Mouse (Mus musculus) layer of hippocampus, postnatal 10 days (tissue): ENCODE results near the gene Fgfr2. TPM values are rescaled to one million over a fixed set of nuclear protein-coding genes. Genes with fewer than 3 reads are reported as not detected.
A peak's percentile ranks its signal among the peaks of the same experiment; 100 is the strongest.

Experiments used
- DNase-seq, 2 experiments: peaks; one replicate each; pipeline ENCODE4 v3.0.0; 2021; ENCODE audit warnings: low spot score in 2 of 2
- long read RNA-seq: library from polyadenylated mRNA; stranded (forward); transcript quantifications from one replicate; pipeline ENCODE4 v2.0.0, GENCODE M21; 2023
- total RNA-seq, 2 experiments: library from RNA; stranded (reverse); gene quantifications; 2 replicates each; pipeline ENCODE4 v1.2.3; 2021

Gene Fgfr2
- 10 to 100 TPM; 35.6 to 48.3 TPM for total RNA-seq
- long read RNA-seq, partial matches to known transcripts = 2 of 96 reads
- long read RNA-seq, other reads (novel, unspliced or antisense) = 94 of 96 reads

DNA sequence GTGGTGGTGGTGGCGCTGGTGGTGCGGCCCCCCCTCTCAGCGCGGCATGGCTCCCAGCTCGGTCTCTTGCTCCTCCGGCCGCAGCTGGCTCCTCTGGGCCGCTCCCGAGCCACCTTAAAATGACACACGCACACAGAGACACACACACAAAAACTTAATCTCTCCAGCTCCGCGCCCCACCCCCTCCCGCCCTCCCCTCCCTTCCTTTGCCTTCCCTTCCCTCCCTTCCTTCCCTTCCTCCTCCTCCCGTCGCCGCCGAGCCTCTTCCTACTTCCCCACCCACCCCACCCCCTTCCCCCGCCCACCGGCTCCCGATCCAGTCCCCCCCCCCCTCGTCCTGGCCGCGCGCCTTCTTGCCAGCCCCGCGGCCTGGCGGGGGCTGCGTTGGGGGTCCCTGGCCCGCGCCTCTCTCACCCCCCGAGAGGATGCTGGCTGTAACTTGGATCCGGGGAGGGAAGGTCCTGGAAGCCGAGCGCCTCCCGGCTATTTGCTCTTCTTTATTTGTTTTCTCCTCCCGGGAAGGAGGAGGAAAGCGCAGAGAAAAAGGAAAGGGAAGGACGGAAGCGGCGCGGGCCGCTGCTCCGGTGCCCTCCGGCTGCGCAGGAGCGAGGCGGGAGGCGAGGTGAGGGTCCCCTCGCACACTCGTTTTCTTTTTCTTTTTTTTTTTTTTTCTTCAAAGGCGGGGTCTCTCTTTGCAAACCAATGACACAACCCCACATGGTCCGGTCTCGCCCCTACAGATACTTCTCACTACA lies at the start of gene Fgfr2:
Fgfr2 (minus strand) TSS at position 107 of the 755 bp plus-strand sequence.
- DNase-seq = peak; percentile 53 to 69

- DNase-seq = no peak
These were observed 48.4 kb upstream of the Fgfr2 start for GRCm38 (mm10) chr7:133171403-133172032.

DNA sequence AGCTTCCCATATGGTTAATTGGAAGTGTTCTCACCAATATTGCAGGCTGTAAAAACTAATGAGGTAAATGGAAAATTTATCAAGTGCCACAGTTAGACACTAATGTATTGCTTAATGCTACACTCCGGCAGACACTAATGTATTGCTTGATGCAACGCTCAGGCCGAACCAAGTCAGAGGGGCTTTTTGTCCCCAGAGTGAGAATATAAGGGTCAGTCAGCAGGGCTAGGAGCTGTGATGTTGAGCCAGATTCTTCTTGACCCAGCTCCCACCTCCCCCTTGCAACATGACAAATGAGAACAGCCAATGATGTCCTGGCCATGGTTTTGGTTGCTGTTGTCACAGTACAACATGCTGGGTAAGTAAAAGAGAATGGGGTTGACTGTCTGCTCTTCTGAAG lies 45.8 kb upstream of the Fgfr2 start:
- DNase-seq = no peak

GRCm38 (mm10) chr7:133167903-133168302 lies 44.8 kb upstream of the Fgfr2 start:
- DNase-seq = no peak

DNA sequence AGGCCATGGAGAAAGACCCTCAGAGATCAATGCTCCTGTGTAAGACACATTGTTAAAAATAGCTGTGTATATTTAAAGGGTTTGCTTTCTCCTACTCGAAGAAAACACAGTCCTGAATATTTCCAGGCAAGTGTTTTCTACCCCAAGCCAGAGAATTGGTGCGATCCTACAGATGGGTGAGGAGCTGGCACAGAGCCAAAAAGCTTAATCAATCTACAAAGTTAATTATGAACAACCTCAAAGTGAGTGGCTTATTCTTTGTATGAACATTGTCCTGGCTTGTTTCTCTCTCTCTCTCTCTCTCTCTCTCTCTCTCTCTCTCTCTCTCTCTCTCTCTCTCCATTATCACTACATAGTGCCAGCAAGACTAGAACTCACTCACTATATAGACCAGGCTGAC lies 41.6 kb upstream of the Fgfr2 start:
- peak in 1 of 2 experiments; percentile 27 for DNase-seq

DNA sequence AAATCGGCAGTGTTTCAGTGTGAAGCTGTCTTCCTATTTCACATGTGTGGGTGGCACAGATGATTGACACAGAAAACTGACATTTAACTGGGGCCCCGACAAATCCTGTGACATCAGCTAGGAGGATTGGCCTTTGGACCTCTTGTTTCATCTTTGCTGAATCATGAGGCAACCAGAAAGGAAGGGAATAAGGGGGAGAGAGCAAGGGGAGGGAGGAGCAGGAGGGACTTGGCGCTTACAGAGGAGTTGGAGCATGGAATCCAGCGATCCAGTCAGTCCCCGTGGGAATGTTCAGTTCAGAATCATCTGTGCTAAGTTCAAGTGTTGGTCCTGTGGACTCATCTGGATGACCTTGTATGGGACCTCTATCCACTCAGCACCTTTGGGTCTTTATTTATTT lies 39.9 kb upstream of the Fgfr2 start:
- DNase-seq = no peak

DNA sequence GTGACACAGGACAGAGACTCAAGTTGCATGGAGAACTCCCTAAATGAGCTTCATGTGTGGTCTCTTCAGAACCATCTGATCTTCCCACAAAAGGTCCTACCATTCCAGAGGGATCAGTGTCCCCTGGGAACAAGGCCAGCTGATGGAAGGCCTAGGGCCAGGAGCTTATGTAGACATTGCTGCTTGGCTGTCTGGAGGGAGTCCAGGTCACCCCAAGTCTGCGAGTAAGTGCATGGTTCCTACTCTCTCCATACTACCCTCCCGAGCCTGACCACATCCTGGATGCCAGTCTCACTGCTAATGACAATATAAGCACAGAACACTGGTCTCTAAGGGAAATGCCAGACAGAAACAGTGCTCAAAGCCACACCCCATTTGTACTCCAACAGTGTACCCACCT lies 39.0 kb upstream of the Fgfr2 start:
- no peak for DNase-seq

DNA sequence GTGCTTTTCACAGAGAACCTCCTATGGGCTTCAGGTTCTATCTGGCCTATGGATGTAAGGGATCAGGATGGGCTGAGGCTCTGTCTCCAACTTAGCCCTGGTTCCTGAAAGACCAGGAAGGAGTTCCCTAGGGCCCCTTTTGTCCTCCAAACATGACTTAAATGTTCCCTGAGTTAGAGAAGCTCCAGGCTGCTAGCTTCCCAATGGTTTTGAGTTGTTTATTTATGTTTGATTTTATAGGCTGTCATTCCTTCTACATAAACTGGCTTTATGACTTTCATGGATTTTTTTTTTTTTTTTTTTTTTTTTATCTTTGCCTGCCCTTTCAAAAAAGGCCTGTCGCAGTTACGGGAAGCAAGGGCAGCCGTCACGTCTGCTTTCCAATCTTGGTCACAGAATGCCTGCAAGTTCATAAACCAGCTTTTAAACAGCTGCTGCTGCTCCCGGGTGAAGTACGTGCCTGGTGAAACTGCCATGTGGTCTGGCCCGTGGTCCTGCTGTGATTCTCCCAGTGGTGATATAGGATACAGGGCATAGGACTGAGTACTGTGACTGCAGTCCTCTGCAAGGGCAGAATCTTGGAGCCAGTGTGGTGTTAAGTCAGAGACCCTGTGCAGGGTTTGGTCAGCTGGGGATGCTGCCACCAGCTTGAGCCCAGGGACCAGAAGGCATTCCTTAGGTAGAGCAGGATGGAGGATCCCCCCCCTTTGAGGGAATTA lies 38.4 kb upstream of the Fgfr2 start:
- no peak for DNase-seq

DNA sequence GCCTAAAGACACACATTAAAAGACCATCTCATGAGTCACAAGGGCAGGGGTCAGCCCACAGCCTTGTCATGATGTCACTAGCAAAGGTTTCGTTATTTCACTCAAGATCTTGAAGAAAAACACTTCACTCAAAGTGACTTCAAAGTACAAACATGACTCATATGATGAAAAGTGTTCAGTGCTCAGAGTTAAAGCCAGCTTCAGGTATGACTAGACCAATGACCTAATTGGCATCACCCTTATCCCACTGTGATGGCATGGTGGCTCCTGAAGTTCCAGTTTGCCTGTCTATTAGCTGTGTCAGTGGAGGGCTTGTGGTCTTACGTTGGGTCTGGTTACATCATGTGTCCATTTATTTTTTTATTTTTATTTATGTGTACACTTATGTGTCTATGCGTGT lies 36.4 kb upstream of the Fgfr2 start:
- DNase-seq = no peak

GRCm38 (mm10) chr7:133155621-133156020 lies 32.5 kb upstream of the Fgfr2 start:
- no peak for DNase-seq

- no peak for DNase-seq
These were observed 31.7 kb upstream of the Fgfr2 start for GRCm38 (mm10) chr7:133154846-133155245.

- DNase-seq = no peak
These were observed 16.7 kb upstream of the Fgfr2 start for GRCm38 (mm10) chr7:133139689-133140336.

DNA sequence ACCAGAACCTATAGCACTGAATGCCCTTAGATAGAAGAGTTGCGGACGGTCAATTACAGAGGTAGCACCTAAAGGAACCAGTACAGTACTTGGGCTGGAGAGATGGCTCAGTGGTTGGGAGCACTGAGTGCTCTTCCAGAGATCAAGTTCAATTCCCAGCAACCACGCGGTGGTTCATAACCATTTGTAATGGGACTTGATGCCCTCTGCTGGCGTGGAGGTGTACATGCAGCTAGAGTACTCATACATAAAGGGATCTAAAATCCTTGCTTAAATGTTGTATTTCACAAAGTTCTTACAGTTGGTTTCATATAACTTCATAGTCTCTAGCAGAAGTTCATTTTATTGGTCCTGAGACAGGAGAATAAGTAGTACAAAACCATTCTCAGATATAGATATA lies 10.4 kb upstream of the Fgfr2 start:
- DNase-seq = no peak

DNA sequence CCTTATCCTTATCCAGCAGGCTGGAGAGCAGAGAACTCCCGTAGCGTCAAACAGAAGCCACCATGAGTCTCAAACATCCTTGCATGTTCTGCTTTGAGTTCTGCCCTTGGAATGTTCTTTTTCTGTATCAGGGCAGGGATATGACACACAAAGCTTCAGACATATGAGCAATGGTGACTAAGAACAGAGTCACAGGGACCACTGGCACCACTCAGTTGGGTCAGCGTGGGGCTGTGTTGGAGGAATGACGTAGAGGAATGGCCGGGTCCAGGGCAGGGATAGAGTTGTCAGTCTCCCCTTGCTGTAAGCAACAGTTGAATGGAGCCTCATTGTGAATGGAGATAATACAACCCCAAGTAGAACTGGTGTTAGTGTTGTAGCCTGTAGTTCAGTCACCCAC lies 9.6 kb upstream of the Fgfr2 start:
- DNase-seq = no peak

DNA sequence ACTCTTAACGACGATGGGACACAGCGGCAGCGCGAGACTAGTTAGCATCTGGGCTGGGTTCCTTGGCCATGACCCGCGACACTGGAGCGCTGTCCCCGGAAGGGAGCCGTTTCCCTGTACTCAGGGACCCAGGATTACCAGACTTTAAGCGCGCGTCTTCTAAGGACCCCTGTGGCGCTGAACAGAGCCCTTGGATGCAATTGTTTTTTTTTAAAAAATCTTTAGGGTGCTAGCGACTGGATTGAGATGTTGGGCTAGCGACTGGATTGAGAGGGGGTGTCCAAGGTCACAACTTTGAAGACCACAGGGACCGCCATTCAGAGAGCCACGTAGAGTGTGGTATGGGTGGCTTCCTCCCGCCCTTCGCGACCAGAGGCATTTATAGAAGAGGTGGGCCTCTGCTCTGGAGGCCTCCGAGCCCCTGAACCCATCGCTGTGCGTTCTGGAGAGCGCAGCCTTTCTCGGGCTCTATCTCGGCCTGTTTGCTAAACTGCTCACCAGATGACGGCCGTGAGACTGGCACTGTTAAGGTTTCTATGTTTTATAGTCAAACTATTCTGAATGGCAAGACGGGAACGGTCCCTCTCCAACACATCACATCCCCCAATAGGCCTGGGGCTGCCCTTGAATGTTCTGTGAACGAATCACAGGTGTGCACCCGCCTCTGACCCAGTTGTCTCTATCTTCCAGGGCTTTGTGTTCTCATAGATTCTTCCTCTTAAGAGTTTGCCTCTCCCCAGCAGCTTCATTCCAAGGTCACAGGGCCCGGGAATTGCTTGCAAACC lies 1.7 kb upstream of the Fgfr2 start:
- DNase-seq = no peak

- peak; percentile 76 to 81 for DNase-seq
These were observed 1.0 kb upstream of the Fgfr2 start, which contains the start of gene Ctbp2 for GRCm38 (mm10) chr7:133123999-133124700. Gene Ctbp2 (minus strand): TSS chr7:133124354.

DNA sequence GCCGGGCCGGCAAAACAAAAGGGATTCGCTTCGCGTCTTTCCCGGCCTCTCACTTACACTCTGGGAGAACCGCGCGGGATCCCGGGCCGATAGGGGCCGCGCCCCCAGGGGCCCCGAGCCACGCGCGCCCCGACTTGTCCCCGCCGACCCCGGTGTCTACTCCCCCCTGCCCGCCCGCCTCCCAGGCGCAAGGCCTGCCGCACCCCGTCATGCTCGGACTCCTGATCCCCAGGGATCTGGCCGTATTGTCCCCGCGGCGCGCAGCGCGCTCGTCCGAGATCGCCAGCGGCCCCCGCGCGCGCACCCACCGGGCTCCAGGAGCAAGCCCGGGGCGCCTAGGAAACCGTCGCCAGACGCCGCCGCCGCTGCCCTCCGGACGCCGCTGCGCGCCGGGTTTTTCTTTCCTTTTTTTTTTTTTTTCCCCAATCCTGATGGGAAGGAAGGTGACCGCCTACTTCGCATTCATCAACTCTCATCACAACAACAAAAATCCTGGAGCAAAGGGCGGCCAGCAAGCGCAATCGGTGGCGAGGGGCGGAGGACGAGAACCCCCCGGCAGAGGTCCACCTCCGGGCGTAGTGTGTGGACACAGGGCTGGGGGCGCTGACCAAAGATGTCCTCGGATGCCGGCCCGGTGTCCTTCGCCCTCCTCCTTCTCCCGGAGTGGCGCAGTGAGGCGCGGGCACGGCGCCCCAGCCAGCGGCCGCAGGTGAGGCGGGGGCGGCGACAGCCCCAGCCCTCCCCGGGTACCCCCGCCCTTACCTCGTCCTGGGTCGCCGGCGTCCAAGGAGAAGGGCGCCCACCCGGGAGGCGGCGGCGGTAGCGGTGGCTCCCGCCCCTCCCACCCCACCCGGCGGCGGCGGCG lies 539 bp downstream of the Fgfr2 start:
- peak; percentile 55 to 71 for DNase-seq

DNA sequence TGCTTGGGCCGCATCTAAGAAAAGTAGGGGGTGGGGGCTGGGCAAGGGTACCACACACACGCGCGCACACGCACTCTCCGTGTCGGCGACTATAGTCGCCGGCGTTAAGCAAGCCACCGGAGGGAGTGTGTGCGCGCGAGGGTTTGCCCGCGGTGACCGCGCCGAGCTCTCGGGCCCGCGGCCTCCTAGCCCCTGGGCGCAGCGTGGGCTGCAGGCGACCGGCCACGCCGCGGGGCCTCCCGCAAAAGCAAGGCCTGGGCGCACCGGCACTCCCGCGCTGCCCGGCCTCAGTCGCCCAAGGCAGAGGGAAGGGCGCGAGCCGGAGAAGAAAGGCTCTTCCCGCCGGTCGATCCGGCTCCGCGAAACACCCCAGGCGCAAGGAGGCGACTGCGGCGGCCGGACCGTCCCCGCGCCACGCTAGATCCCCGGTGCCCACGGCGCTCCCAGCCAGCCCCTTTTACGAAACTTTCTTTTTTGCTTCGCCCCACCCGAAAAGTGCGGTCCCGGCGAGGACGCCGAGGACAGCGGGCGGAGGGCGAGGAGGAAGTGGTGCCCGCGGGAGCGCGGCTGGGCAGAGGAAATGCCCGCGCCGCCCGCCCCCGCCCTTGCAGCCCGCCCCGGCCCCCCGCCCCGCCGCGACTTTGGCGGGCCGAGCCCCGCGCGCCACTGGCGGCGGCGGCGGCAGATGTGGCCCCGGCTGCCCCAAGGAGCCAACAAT lies 1.3 kb downstream of the Fgfr2 start:
- DNase-seq = peak; percentile 36 to 60
